Mouse (Mus musculus): ENCODE measurements around the gene Nat8l. TPM values are rescaled to one million over a fixed set of nuclear protein-coding genes. Genes with fewer than 3 reads are reported as not detected.

Gene Nat8l
- polyA plus RNA-seq, 1 experiment from 2014 or later = 3.8 TPM

DNA sequence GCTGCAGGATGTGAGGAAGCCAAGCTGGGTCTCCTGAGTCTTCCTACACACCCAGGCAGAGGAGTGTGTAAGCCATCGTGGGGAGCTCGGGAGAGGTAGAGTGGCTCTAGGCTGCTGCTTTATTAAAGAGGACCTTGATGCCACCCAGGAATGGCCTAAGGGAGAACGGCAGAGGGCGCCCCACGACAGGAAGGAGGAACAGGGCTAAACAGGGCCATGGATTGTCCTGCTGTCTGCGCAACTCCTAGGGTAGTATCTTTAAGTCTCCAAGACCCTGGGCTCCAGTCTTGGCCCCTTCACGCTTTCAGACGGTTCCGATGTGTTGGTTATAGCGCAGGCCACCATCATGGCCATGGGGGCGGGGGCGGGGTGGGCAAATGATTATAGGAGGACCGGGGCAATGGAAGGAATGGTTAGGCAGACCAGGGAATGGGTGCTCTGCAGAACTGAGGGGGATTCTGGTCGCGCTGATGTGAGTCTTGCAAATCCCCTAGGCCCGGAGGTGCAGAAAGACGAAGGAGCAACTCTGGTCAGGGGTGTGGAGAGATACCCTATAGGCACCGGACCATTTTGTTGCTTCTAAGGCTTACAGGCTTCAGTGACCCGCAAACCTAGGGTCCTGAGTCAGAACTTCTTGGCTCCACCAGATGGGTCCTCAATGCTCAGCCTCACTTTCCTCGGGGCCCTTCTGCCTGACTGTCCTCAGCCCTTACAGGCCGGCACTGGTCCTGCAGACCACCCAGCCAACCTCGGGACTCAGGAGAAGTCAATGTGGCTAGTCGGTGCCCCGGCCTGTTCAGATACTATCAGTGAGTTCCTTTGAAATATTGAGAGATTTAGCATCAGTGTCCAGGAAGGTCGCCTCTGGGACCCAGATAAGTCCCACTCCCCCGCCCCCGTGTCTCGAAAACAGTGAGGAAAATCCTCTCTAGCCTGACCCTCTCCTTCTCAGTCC is 836 bp upstream of the Nat8l start:
- peak; percentile 5; the same call in 1 of the 2 replicates for ATAC-seq
- Histone ChIP-seq H3K9ac (replicated peaks) (peak overlapping the region; percentile 90), H3K36me3 (peaks cover 3% of the 10 kb centered on the region), H3K4me1 (replicated peaks) (peaks cover 40% of the 10 kb centered on the region), H3K4me2 (replicated peaks) (peak overlapping the region; percentile 85), H3K9me3 (no peaks in the 10 kb centered on the region), H3K27ac (peak overlapping the region; percentile 99), H3K4me3 (replicated peaks) (peak overlapping the region; percentile 90), H3K27me3 (0 out of 2 replicates have a peak, but pooled peaks cover 6% of the 10 kb centered on the region)
- WGBS = 25% methylated on average over 28 of the region's 28 CpGs

DNA sequence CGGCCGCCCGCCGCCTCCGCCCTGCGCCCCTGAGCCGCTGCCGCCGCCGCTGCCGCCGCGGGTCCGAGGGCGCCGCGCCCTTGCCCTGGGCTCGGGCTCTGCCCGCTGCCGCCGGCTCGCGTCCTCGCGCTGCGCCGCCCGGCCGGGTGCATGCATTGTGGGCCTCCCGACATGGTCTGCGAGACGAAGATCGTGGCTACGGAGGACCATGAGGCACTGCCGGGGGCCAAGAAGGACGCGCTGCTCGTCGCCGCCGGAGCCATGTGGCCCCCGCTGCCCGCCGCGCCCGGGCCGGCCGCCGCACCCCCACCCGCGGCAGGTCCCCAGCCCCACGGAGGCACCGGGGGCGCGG is 886 bp downstream of the Nat8l start:
- WGBS = under 1% methylated on average over 46 of the region's 55 CpGs
- Histone ChIP-seq H3K36me3 (peaks cover 21% of the 10 kb centered on the region), H3K4me3 (replicated peaks) (peak overlapping the region; percentile 90), H3K4me1 (replicated peaks) (peaks cover 41% of the 10 kb centered on the region), H3K9ac (replicated peaks) (peak overlapping the region; percentile 90), H3K9me3 (no peaks in the 10 kb centered on the region), H3K27me3 (0 out of 2 replicates have a peak, but pooled peaks cover 6% of the 10 kb centered on the region), H3K4me2 (replicated peaks) (peak overlapping the region; percentile 85), H3K27ac (peak overlapping the region; percentile 99)
- peak; percentile 63 for ATAC-seq

DNA sequence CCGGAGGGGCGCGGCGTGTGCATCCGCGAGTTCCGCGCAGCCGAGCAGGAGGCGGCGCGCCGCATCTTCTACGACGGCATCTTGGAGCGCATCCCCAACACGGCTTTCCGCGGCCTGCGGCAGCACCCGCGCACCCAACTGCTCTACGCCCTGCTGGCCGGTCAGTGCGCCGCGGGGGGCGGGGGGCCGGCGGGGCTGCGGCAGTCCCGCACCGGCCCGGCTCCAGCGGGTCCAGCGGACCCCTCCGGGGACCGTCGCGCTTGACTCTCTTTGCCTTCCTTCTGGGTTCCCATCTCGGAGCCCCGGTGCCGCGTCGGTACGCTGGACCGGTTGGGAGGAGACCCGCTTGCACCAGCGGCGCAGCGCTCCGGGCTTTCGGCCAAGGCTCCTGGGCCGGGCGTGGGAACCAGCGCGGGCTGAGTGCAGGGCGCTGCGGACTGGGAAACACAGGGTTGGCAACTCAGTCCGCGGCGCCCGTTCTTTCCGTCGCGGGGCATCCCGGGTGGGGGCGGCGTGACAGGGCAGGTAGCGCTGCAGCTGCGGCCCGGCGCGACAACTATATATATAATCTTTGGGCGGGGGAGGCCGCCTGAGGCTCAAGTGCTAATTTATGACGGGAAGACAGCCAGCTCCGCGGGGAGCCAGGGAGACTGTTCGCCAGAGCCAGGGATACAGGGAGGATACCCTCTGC is 1.4 kb downstream of the Nat8l start:
- WGBS = under 1% methylated on average over 79 of the region's 80 CpGs
- H3K36me3 ChIP-seq = peaks cover 26% of the 10 kb centered on the region
- H3K4me3 ChIP-seq (replicated peaks) = peak overlapping the region; percentile 90
- ATAC-seq = peak; percentile 14
- H3K27ac ChIP-seq = peak overlapping the region; percentile 99
- H3K9ac ChIP-seq (replicated peaks) = peak overlapping the region; percentile 90
- peak overlapping the region; percentile 85 for H3K4me2 ChIP-seq (replicated peaks)
- H3K27me3 ChIP-seq = 0 out of 2 replicates have a peak, but pooled peaks cover 6% of the 10 kb centered on the region
- H3K4me1 ChIP-seq (replicated peaks) = peaks cover 41% of the 10 kb centered on the region
- H3K9me3 ChIP-seq = no peaks in the 10 kb centered on the region

DNA sequence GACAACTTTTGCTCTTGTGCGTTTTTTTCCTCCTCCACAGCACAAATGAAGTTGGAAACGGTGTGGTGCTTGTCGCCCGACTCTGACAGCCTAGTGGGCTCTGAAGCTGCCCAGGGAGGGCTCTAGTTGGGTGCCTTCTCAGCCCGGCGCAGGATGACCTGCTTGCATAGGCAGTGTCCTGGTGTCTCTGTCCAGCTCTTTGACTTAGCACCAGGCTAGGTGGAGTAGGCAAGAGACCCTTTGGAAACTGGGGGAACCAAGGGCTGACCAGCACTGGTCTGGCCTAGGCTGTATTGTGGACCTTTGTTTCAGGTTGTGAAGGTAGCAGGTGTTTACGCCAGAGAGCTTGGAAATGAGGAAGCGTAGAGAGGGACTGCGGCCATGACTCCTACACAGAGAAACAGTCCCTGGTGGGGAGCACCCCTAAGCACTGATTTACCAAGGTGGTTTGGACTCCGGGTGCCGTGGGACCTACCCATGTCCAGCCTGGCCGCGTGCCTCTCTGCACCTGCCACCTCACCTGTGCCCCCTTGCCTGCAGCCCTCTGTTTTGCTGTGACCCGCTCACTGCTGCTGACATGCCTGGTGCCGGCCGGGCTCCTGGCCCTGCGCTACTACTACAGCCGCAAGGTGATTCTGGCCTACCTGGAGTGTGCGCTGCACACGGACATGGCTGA is 2.2 kb downstream of the Nat8l start:
- peaks cover 41% of the 10 kb centered on the region for H3K4me1 ChIP-seq (replicated peaks)
- H3K4me2 ChIP-seq (replicated peaks) = peak overlapping the region; percentile 85
- H3K36me3 ChIP-seq = peaks cover 29% of the 10 kb centered on the region
- H3K4me3 ChIP-seq (replicated peaks) = peak overlapping the region; percentile 90
- H3K9ac ChIP-seq (replicated peaks) = peak overlapping the region; percentile 90
- no peak overlapping the region for H3K27ac ChIP-seq
- WGBS = 74% methylated on average over 20 of the region's 20 CpGs
- no peak for ATAC-seq
- H3K9me3 ChIP-seq = no peaks in the 10 kb centered on the region
- 0 out of 2 replicates have a peak, but pooled peaks cover 6% of the 10 kb centered on the region for H3K27me3 ChIP-seq

DNA sequence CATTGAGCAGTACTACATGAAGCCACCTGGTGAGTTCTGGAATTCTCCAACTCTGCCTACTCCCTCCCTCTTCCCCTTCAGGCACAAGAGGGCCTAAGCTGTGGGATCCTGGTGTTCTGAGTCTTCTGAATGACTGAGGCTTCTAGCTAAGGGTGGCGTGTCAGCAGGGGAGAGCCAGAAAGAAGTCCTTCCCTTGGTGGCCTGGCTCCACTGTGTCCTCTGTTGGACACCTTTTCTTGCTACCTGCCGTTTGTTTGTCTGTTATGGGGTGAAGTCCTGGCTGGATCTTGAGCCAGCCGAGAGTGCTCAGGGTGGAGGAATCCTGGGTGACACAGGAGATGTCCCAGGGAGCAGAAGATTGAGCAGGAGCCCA is 2.7 kb downstream of the Nat8l start:
- Histone ChIP-seq H3K27me3 (0 out of 2 replicates have a peak, but pooled peaks cover 6% of the 10 kb centered on the region), H3K27ac (no peak overlapping the region), H3K4me1 (replicated peaks) (peaks cover 41% of the 10 kb centered on the region), H3K4me3 (replicated peaks) (peak overlapping the region; percentile 90), H3K36me3 (peaks cover 29% of the 10 kb centered on the region), H3K9me3 (no peaks in the 10 kb centered on the region), H3K9ac (replicated peaks) (peak overlapping the region; percentile 90), H3K4me2 (replicated peaks) (peak overlapping the region; percentile 85)
- no peak for ATAC-seq
- WGBS = 90% methylated on average over 3 of the region's 3 CpGs

DNA sequence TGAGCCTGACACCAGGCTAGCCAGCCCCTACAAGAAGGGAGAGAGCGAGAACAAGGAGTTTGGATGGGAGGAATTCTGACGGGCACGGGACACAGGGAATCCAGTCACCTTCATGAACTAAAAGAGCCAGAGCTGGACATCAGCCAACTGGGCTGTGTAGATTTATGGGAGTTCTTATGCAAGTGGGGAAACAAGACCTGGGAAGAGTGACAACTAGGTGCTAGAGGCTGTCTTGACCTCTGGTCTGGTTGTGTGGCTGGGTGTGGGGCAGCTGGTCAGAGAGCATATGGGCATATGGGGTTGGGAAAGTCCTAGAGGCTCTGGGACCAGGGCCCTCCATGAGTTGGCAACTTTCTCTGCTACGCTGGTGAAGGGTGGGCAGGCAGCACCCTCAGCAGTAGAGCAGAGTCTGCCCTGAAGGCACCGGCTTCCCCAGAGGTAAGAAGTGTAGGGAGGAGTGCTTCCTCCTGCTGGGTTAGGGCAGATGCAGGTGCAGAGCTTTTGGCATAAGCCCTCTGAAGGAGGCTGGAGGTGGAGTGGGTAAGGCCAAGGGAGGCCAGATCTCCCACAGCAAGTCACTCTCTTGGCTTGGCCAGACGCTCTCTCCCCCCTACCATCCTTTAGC is 3.8 kb downstream of the Nat8l start:
- Histone ChIP-seq H3K27ac (no peak overlapping the region), H3K4me2 (replicated peaks) (peak overlapping the region; percentile 85), H3K9ac (replicated peaks) (no peak overlapping the region), H3K4me1 (replicated peaks) (peaks cover 37% of the 10 kb centered on the region), H3K36me3 (peaks cover 32% of the 10 kb centered on the region), H3K4me3 (replicated peaks) (0 out of 2 replicates have a peak overlapping the region, but pooled peaks have one; percentile 90), H3K27me3 (no peaks in the 10 kb centered on the region), H3K9me3 (no peaks in the 10 kb centered on the region)
- no peak for ATAC-seq
- WGBS = 84% methylated on average over 6 of the region's 6 CpGs

DNA sequence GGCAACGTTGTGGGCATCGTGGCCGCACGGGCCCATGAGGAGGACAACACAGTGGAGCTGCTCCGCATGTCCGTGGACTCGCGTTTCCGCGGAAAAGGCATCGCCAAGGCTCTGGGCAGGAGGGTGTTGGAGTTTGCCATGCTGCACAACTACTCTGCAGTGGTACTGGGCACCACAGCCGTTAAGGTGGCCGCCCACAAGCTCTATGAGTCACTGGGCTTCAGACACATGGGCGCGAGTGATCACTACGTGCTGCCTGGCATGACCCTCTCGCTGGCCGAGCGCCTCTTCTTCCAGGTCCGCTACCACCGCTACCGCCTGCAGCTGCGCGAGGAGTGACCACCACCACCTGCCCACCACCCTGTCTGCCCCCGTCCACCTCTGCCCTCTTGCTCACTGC is 5.0 kb downstream of the Nat8l start:
- peaks cover 32% of the 10 kb centered on the region for H3K36me3 ChIP-seq
- H3K9me3 ChIP-seq = no peaks in the 10 kb centered on the region
- no peak overlapping the region for H3K27ac ChIP-seq
- H3K4me3 ChIP-seq (replicated peaks) = no peak overlapping the region
- H3K27me3 ChIP-seq = no peaks in the 10 kb centered on the region
- no peak overlapping the region for H3K9ac ChIP-seq (replicated peaks)
- H3K4me1 ChIP-seq (replicated peaks) = peaks cover 28% of the 10 kb centered on the region
- no peak for ATAC-seq
- WGBS = 98% methylated on average over 25 of the region's 25 CpGs
- no peak overlapping the region for H3K4me2 ChIP-seq (replicated peaks)

DNA sequence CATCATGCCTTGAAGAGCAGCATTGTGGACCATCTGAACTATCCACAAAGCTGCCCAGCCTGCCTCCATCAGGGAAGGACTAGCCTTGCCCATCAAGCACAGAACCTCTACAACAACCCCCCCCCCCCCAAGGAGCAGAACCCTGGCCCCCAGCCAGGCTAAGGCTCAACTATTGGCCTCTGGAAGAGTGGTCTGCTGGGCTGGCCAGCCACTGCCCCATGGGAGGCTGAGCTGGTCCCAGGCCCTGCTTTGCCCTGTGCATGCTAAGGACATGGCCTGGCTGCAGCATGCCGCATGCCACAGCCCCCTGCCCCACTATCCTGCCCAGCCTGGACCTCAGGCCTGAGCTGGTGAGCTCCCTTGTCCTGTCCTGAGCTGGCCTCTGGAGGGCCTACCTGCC is 5.6 kb downstream of the Nat8l start:
- no peaks in the 10 kb centered on the region for H3K9me3 ChIP-seq
- H3K9ac ChIP-seq (replicated peaks) = no peak overlapping the region
- H3K4me1 ChIP-seq (replicated peaks) = peaks cover 28% of the 10 kb centered on the region
- H3K4me2 ChIP-seq (replicated peaks) = no peak overlapping the region
- 100% methylated on average over 1 of the region's 1 CpGs for WGBS
- no peak overlapping the region for H3K4me3 ChIP-seq (replicated peaks)
- no peak for ATAC-seq
- H3K27ac ChIP-seq = no peak overlapping the region
- H3K36me3 ChIP-seq = peaks cover 32% of the 10 kb centered on the region
- H3K27me3 ChIP-seq = no peaks in the 10 kb centered on the region

DNA sequence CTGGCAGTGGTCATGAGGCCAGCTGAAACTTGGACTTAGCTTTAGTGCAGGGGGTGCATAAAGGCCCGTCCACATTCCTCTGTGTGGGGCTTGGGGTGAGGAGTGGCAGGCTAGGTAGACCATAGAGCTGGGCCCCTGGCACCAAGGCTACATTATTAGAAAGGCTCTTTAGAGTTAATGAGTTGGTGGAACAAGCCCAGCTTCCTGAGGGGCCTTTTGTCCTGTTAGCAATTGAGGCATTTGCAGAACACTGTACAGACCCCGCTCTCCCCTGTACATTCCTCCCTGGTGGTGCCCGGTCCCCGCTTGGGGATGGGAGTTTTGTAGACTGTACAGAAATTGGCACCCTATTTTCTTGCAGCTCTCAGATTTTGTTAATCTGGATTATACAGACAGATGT is 6.9 kb downstream of the Nat8l start:
- WGBS = 86% methylated on average over 4 of the region's 4 CpGs
- Histone ChIP-seq H3K27me3 (no peaks in the 10 kb centered on the region), H3K36me3 (peaks cover 32% of the 10 kb centered on the region), H3K4me2 (replicated peaks) (no peak overlapping the region), H3K27ac (no peak overlapping the region), H3K4me1 (replicated peaks) (peaks cover 24% of the 10 kb centered on the region), H3K9me3 (no peaks in the 10 kb centered on the region), H3K4me3 (replicated peaks) (no peak overlapping the region), H3K9ac (replicated peaks) (no peak overlapping the region)
- ATAC-seq = no peak

DNA sequence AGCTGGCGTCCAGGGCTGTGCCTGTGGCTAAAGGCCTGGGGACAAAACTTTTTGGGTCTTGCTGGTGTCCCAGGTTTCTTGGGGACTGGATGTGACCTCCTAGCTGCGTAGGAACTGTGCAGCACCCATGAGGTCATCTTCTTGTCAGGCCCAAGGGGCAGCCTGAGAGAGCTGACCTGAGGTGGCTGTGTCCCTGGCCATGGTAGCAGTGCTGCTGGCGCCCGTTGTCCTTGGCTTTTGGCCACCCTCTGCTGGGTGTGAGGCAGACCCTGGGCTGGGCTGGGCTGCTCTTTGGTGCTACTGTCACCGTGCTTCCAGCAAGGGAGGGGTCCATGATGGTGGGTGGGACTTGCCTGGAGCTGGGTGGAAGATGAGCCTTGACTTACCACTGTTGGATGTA is 8.8 kb downstream of the Nat8l start:
- no peak overlapping the region for H3K27ac ChIP-seq
- H3K27me3 ChIP-seq = no peaks in the 10 kb centered on the region
- no peak overlapping the region for H3K4me3 ChIP-seq (replicated peaks)
- H3K4me2 ChIP-seq (replicated peaks) = no peak overlapping the region
- no peak for ATAC-seq
- peaks cover 31% of the 10 kb centered on the region for H3K36me3 ChIP-seq
- no peak overlapping the region for H3K9ac ChIP-seq (replicated peaks)
- peaks cover 4% of the 10 kb centered on the region for H3K4me1 ChIP-seq (replicated peaks)
- H3K9me3 ChIP-seq = no peaks in the 10 kb centered on the region
- WGBS = 84% methylated on average over 5 of the region's 5 CpGs

DNA sequence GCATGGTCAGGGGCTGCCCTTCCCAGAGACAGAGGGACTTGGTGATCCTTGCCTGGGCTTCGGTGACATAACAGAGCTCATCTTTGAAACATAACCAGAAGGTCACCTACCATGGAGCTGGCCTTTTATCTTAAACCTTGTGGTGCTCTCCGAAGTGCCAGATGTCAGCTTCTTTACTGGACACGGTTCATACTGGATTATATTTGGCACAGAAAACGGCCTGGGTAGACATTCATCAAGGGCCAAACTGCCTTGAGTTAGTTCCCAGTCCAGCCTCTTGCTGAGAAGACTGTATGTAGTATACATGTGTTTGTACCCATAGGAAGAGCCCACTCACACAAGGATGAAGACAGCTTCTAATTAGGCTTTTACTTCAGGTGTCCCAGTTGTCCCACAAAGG is 11.0 kb downstream of the Nat8l start:
- no peak overlapping the region for H3K27ac ChIP-seq
- H3K4me3 ChIP-seq (replicated peaks) = no peak overlapping the region
- no peak overlapping the region for H3K4me2 ChIP-seq (replicated peaks)
- H3K9me3 ChIP-seq = no peaks in the 10 kb centered on the region
- no peak overlapping the region for H3K9ac ChIP-seq (replicated peaks)
- peaks cover 10% of the 10 kb centered on the region for H3K36me3 ChIP-seq
- WGBS = 89% methylated on average over 4 of the region's 4 CpGs
- no peaks in the 10 kb centered on the region for H3K4me1 ChIP-seq (replicated peaks)
- no peaks in the 10 kb centered on the region for H3K27me3 ChIP-seq
- ATAC-seq = no peak
